Mouse (Mus musculus) liver, adult 2 months (tissue): Measurements from ENCODE around the gene Tapbp. TPM values are rescaled to one million over a fixed set of nuclear protein-coding genes. Genes with fewer than 3 reads are reported as not detected.

Experiments
- DNase-seq: peaks from one replicate; pipeline ENCODE4 v3.0.0-alpha.2; 2011; ENCODE audit warnings: low read depth, low spot score; ENCODE audit errors: extremely low read depth
- H3K27ac ChIP-seq: fragments of 200-500 bp; replicated peaks from 2 replicates; pipeline ENCODE4 v1.5.1; 2012; ENCODE audit warnings: low read depth, mild to moderate bottlenecking, control low read depth, inconsistent platforms, low read length; ENCODE audit not compliant: insufficient read depth
- H3K27me3 ChIP-seq: fragments of 200-500 bp; 2 replicates; pipeline ENCODE4 v1.6.1; 2012; ENCODE audit warnings: mild to moderate bottlenecking, moderate library complexity, low read length, inconsistent platforms; ENCODE audit not compliant: control insufficient read depth, insufficient read depth
- H3K36me3 ChIP-seq: fragments of 200-500 bp; 2 replicates; pipeline ENCODE4 v1.6.1; 2012; ENCODE audit warnings: low read length, inconsistent platforms; ENCODE audit not compliant: control insufficient read depth, insufficient read depth
- H3K4me1 ChIP-seq: fragments of 200-500 bp; 2 replicates; pipeline ENCODE4 v1.6.1; 2011; ENCODE audit warnings: low read length; ENCODE audit not compliant: control insufficient read depth, insufficient read depth
- H3K4me3 ChIP-seq: fragments of 200-500 bp; 2 replicates; pipeline ENCODE4 v1.5.1; 2011; ENCODE audit warnings: low read depth, mild to moderate bottlenecking, control low read depth, low read length, moderate library complexity; ENCODE audit not compliant: insufficient read depth
- H3K79me2 ChIP-seq: fragments of 200-500 bp; 2 replicates; pipeline ENCODE4 v1.6.1; 2012; ENCODE audit warnings: inconsistent platforms, mild to moderate bottlenecking, low read length, moderate library complexity; ENCODE audit not compliant: control insufficient read depth, insufficient read depth
- H3K9ac ChIP-seq: fragments of 200-500 bp; 2 replicates; pipeline ENCODE4 v1.6.1; 2012; ENCODE audit warnings: low read depth, mild to moderate bottlenecking, control low read depth, inconsistent platforms, low read length
- CTCF ChIP-seq: fragments of 200-500 bp; IDR thresholded peaks from 2 replicates; pipeline ENCODE4 v1.5.1; 2011; ENCODE audit warnings: low read depth, low read length, control low read depth
- POLR2A ChIP-seq: fragments of 200-500 bp; IDR thresholded peaks from 2 replicates; pipeline ENCODE4 v1.6.1; 2011; ENCODE audit warnings: low read length, control low read depth; ENCODE audit not compliant: insufficient read depth; ENCODE audit errors: extremely low read depth
- WGBS: fragments of 180-500 bp; shearing (Covaris S2); methylation state at CpG from one replicate; pipeline ENCODE4 v1.1.7; 2018; 5-methylcytosine and 5-hydroxymethylcytosine counted together
- polyA plus RNA-seq: library from polyadenylated mRNA; depleted of rRNA; stranded (reverse); fragments of >200 nt; gene quantifications from 2 replicates; pipeline ENCODE4 v1.2.3, GENCODE M21; 2012
- total RNA-seq: library from RNA; depleted of rRNA; stranded (reverse); fragments of >200 nt; gene quantifications from 2 replicates; pipeline ENCODE4 v1.2.3, GENCODE M21; 2014

The Tapbp gene
- total and polyA plus RNA-seq, 2 experiments: 47.2 to 105 TPM

DNA sequence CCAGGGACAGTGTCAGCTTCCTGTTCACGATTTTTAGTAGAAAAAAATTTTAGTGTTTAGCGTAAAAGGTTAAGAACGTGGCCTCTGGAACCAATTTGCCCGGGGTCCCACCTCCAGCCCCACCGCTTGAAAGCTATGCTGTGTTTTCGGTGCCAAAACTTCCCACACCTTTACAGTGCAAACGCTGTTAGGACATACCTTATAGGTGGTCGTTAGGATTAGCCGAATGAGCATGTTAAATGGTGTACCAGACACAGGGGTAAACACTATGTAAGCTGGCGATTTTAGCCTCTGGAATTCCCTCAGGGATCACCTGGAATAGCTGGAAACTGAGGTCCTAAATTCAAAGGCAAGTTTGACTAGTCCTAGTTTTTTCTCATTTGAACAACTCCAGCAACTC is 40.6 kb downstream of the Tapbp start:
- no peaks in the 10 kb centered on the region for H3K27me3 ChIP-seq
- peaks cover 5% of the 10 kb centered on the region; the same call in 1 of the 2 replicates for H3K79me2 ChIP-seq
- peak overlapping the region; percentile 83 for H3K9ac ChIP-seq
- peaks cover 9% of the 10 kb centered on the region for H3K4me1 ChIP-seq
- 5% methylated on average over 10 of the region's 10 CpGs for WGBS
- peak overlapping the region; percentile 81 for H3K4me3 ChIP-seq
- TF ChIP-seq CTCF: no peak
- TF ChIP-seq POLR2A: no peak
- no peak for DNase-seq
- peak overlapping the region; percentile 93 for H3K27ac ChIP-seq
- H3K36me3 ChIP-seq: peaks cover 21% of the 10 kb centered on the region

DNA sequence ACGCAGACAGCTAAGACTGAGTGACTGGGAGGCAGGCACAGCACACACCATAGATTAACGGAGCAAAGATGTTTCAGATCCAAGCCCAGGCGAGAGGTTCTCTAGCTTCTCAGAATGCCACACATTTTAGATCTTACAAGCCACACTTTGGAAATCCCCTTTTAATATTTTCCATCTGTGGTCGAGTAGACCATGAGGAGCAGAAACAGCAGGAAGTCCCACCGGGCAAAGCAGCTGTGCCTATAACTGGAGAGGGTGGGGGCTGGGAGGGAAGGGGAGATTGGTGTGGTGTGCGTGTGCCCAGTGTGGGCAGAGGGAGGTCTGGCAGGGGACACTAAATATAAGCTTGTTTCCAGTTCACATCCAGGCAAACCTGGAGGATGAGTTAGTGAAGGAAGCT is 41.8 kb downstream of the Tapbp start:
- Histone ChIP-seq H3K4me1 (peaks cover 9% of the 10 kb centered on the region), H3K4me3 (no peak overlapping the region), H3K79me2 (peaks cover 5% of the 10 kb centered on the region; the same call in 1 of the 2 replicates), H3K27me3 (no peaks in the 10 kb centered on the region), H3K9ac (no peak overlapping the region), H3K27ac (no peak overlapping the region), H3K36me3 (peaks cover 15% of the 10 kb centered on the region)
- no peak for TF ChIP-seq POLR2A
- TF ChIP-seq CTCF: no peak
- DNase-seq: no peak
- 87% methylated on average over 6 of the region's 6 CpGs for WGBS

DNA sequence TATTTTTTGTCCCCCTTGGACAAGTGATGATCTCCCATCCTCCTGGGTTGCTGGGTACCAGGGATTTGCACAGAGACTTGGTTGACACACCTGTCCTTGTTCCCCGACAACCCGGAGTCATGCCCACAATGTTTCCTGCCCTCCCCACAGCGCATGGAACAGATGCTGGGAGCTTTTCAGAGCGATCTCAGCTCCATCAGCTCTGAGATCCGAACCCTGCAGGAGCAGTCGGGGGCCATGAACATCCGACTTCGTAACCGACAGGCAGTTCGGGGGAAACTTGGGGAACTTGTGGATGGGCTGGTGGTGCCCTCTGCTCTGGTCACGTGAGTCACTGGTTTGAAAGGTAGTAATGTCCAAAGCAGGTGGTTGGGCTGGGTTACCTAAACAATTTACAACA is 42.8 kb downstream of the Tapbp start:
- Histone ChIP-seq H3K36me3 (peaks cover 6% of the 10 kb centered on the region), H3K27ac (no peak overlapping the region), H3K4me3 (no peak overlapping the region), H3K27me3 (no peaks in the 10 kb centered on the region), H3K9ac (no peak overlapping the region), H3K79me2 (peaks cover 5% of the 10 kb centered on the region; the same call in 1 of the 2 replicates), H3K4me1 (peaks cover 5% of the 10 kb centered on the region)
- DNase-seq: no peak
- no peak for TF ChIP-seq POLR2A
- TF ChIP-seq CTCF: no peak
- WGBS: 97% methylated on average over 11 of the region's 11 CpGs

DNA sequence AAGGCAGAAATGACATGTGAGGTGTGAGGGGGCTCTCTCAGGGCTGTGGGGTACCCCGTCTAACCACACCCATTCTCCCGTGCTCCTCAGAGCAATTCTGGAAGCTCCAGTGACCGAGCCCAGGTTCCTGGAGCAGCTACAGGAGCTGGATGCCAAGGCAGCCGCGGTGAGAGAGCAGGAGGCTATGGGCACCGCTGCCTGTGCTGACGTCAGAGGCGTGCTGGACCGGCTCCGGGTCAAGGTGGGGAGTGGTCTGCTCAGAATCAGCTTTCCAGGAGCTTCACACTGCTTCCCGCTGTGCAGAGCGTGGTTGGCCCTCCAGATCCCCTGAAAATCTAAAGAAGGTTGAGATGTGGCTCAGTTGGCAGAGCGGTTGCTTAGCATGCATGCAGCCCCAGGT is 43.4 kb downstream of the Tapbp start:
- 98% methylated on average over 13 of the region's 13 CpGs for WGBS
- Histone ChIP-seq H3K36me3 (peaks cover 5% of the 10 kb centered on the region; the same call in 1 of the 2 replicates), H3K27ac (no peak overlapping the region)

DNA sequence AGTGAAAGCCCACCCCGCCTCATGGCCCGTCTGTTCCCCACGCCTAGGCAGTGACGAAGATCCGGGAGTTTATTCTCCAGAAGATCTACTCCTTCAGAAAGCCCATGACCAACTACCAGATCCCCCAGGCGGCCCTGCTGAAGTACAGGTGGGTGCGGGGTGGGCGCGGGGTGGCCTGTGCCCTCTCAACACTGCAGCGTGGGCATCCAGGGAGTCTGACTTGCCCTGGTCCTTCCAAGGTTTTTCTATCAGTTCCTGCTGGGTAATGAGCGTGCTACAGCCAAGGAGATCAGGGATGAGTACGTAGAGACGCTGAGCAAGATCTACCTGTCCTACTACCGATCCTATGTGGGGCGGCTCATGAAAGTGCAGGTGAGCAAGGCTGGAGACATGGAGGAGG is 44.2 kb downstream of the Tapbp start:
- H3K79me2 ChIP-seq: peaks cover 5% of the 10 kb centered on the region; the same call in 1 of the 2 replicates
- peaks cover 6% of the 10 kb centered on the region; the same call in 1 of the 2 replicates for H3K36me3 ChIP-seq
- H3K27me3 ChIP-seq: no peaks in the 10 kb centered on the region
- H3K4me1 ChIP-seq: peaks cover 3% of the 10 kb centered on the region; the same call in 1 of the 2 replicates
- no peak overlapping the region for H3K4me3 ChIP-seq
- no peak overlapping the region for H3K27ac ChIP-seq
- no peak for TF ChIP-seq POLR2A
- TF ChIP-seq CTCF: no peak
- H3K9ac ChIP-seq: no peak overlapping the region
- 95% methylated on average over 15 of the region's 15 CpGs for WGBS
- no peak for DNase-seq

More for the DNA sequence above, 43.4 kb downstream of the Tapbp start:
- no peak overlapping the region for H3K9ac ChIP-seq
- H3K79me2 ChIP-seq: peaks cover 5% of the 10 kb centered on the region; the same call in 1 of the 2 replicates
- no peak overlapping the region for H3K4me3 ChIP-seq
- DNase-seq: no peak
- no peaks in the 10 kb centered on the region for H3K27me3 ChIP-seq
- peaks cover 3% of the 10 kb centered on the region for H3K4me1 ChIP-seq
- no peak for TF ChIP-seq POLR2A

DNA sequence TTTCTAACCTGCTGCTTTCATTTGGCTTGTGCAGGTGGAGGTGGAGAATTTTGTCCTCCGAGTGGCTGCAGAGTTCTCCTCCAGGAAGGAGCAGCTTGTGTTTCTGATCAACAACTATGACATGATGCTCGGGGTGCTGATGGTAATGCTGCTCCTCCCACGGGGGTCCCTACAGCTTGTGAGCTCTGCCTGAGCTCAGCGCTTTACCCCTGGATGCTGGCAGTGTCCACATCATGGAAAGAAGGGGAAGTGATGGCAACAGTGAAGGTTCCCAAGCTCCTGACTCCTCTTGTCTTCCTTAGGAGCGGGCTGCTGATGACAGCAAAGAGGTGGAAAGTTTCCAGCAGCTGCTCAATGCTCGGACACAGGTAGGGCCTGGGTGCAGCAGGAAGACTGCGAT is 47.2 kb downstream of the Tapbp start:
- H3K27ac ChIP-seq: no peak overlapping the region
- no peaks in the 10 kb centered on the region for H3K4me1 ChIP-seq
- no peaks in the 10 kb centered on the region for H3K27me3 ChIP-seq
- no peak overlapping the region for H3K9ac ChIP-seq
- WGBS: 92% methylated on average over 7 of the region's 7 CpGs
- H3K36me3 ChIP-seq: peaks cover 10% of the 10 kb centered on the region; the same call in 1 of the 2 replicates
- no peak for DNase-seq
- no peaks in the 10 kb centered on the region for H3K79me2 ChIP-seq
- TF ChIP-seq POLR2A (no peak), CTCF (no peak)
- H3K4me3 ChIP-seq: no peak overlapping the region
